Comparison of ENCODE assay signal across 31 mouse cellular contexts in the genomic region with DNA sequence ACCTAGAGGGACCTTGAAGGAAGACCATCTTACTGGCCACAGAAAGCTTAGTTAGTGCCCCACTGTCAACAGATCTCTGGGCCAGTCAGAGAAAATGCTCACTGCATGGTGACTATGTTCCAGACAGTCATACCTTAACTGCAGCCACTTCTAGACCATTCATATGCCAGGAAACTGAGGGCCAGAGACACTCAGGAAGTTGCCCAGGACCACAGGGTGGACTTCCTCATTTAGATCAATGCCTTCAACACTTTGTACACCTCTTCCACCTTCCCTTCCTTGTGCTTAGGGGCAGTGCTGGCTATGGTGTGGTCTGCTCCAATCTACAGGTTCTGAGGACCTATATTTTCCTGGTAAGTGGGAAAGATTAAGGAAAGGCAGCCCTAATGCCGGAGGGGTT. TPM values are rescaled to one million over a fixed set of nuclear protein-coding genes. Genes with fewer than 3 reads are reported as not detected.
A peak's percentile ranks its signal among the peaks of the same experiment; 100 is the strongest.
DNase-seq lines count a peak whose midpoint lies in the region; ATAC-seq and TF ChIP-seq lines count a peak whose summit lies in the region.
"Had no signal": no experiment of that assay in that cellular context is flagged by ENCODE, and none has a peak within 500 bp of the region (broad histone marks: within the 10 kb centered on the region; RNA-seq: fewer than 3 reads in every experiment).

No protein-coding gene starts in this region.

- no peaks in the 10 kb centered on the region for H3K9me3 ChIP-seq in intestine, postnatal 0 days (ENCODE audit: control insufficient read depth)
- H3K9me3 ChIP-seq: embryonic facial prominence, embryonic 10.5 days; embryonic facial prominence, embryonic 12.5 days; forebrain, embryonic 13.5 days; forebrain, embryonic 15.5 days; G1E had no signal

- no peak for TF ChIP-seq POLR2A in bone marrow, adult 2 months (IDR thresholded peaks at IDR 0.05; ENCODE audit: borderline replicate concordance, control insufficient read depth, low read depth, low read length)

- WGBS in bone marrow, adult 2 months = 79% methylated on average over 1 of the region's 1 CpGs
- WGBS in intestine, postnatal 0 days = 89% methylated on average over 1 of the region's 1 CpGs

- H3K27me3 ChIP-seq in intestine, postnatal 0 days (replicated peaks; ENCODE audit: control insufficient read depth, insufficient read depth, low read length) = no peaks in the 10 kb centered on the region
- H3K27me3 ChIP-seq: CH12.LX; embryonic facial prominence, embryonic 12.5 days; forebrain, embryonic 13.5 days; forebrain, embryonic 15.5 days; Patski had no signal

- no peak overlapping the region for H3K9ac ChIP-seq in intestine, postnatal 0 days (ENCODE audit: low read depth, low read length)
- H3K9ac ChIP-seq: embryonic facial prominence, embryonic 12.5 days; forebrain, embryonic 13.5 days; forebrain, embryonic 15.5 days; forebrain, postnatal 0 days had no signal

- no peaks in the 10 kb centered on the region; the same call in 1 of the 2 replicates for H3K36me3 ChIP-seq in intestine, postnatal 0 days (ENCODE audit: control insufficient read depth, insufficient read depth)
- H3K36me3 ChIP-seq: embryonic facial prominence, embryonic 10.5 days; embryonic facial prominence, embryonic 12.5 days; forebrain, embryonic 15.5 days had no signal

- TF ChIP-seq CTCF in bone marrow, adult 2 months (IDR thresholded peaks at IDR 0.05; ENCODE audit: control insufficient read depth, insufficient read depth, low read length) = no peak
- TF ChIP-seq CTCF in intestine, postnatal 0 days (IDR thresholded peaks at IDR 0.05; ENCODE audit: low read depth) = no peak

- H3K4me1 ChIP-seq in bone marrow, adult 2 months (ENCODE audit: control insufficient read depth, insufficient read depth, low read length) = peaks cover 9% of the 10 kb centered on the region
- H3K4me1 ChIP-seq in intestine, postnatal 0 days (replicated peaks; ENCODE audit: control insufficient read depth, insufficient read depth, low read length) = no peaks in the 10 kb centered on the region

- H3K4me3 ChIP-seq in bone marrow, adult 2 months (replicated peaks; ENCODE audit: control insufficient read depth, low read depth, low read length) = no peak overlapping the region
- no peak overlapping the region for H3K4me3 ChIP-seq in intestine, postnatal 0 days (ENCODE audit: low read depth, low read length)
- H3K4me3 ChIP-seq: embryonic facial prominence, embryonic 10.5 days; embryonic facial prominence, embryonic 12.5 days; forebrain, embryonic 13.5 days; forebrain, embryonic 15.5 days had no signal

- DNase-seq in adrenal gland, postnatal 4 days (ENCODE audit: low spot score in 2 of 2) = no peak
- no peak for DNase-seq in left cerebral cortex, postnatal 14 days (ENCODE audit: low spot score in 2 of 2)
- no peak for DNase-seq in kidney, postnatal 14 days
- DNase-seq: adrenal gland, adult 8-10 months; adrenal gland, postnatal 14 days; adrenal gland, postnatal 36 days; B cell, adult 2 months; cerebellum, adult 11 months; cerebellum, adult 18-20 months; cerebellum, adult 8-10 months; cerebellum, adult 9-11 months; cerebellum, postnatal 14 days; cerebellum, postnatal 36 days; forebrain, postnatal 0 days had no signal

- no peak overlapping the region for H3K4me2 ChIP-seq in intestine, postnatal 0 days (replicated peaks; ENCODE audit: low read depth)
- H3K4me2 ChIP-seq: embryonic facial prominence, embryonic 12.5 days; forebrain, embryonic 13.5 days; forebrain, embryonic 15.5 days had no signal

- H3K27ac ChIP-seq in bone marrow, adult 2 months (ENCODE audit: control insufficient read depth, insufficient read depth, low read depth, low read length, poor library complexity) = peak overlapping the region; percentile 11; the same call in 1 of the 2 replicates
- H3K27ac ChIP-seq in intestine, postnatal 0 days (ENCODE audit: low read depth, low read length) = no peak overlapping the region
- H3K27ac ChIP-seq: embryonic facial prominence, embryonic 10.5 days; embryonic facial prominence, embryonic 12.5 days; forebrain, embryonic 13.5 days; forebrain, embryonic 15.5 days had no signal

- intact Hi-C loops in left cerebral cortex, postnatal 14 days (cut with DNase I) = no loop called here

- ATAC-seq in granulocyte monocyte progenitor cell, adult 5-6 weeks (replicated peaks; ENCODE audit: poor library complexity, severe bottlenecking) = peak; percentile 73
- ATAC-seq in megakaryocyte, adult 5-6 weeks (ENCODE audit: poor library complexity, severe bottlenecking) = peak; percentile 77
- ATAC-seq in intestine, postnatal 0 days = no peak
- ATAC-seq: activated CD4-positive, CD25-positive, alpha-beta regulatory T cell, adult 4 months; CD4-positive, CD25-positive, alpha-beta regulatory T cell, adult 4 months; forebrain, embryonic 13.5 days; forebrain, embryonic 15.5 days; forebrain, postnatal 0 days; Patski had no signal

RNA-seq across cellular contexts. Expression of a gene that starts 43.3 kb away (rescaled TPM):
- polyA plus RNA-seq in bone marrow, adult 2 months (2011; ENCODE audit: insufficient read depth, insufficient read length, low replicate concordance, missing spikeins) = not detected in 2 replicates
- total RNA-seq in granulocyte monocyte progenitor cell, adult 5-6 weeks (2014; fragmentation: Nextera tagmentation) = not detected in 2 replicates
- not detected in 2 replicates for total RNA-seq in granulocyte monocyte progenitor cell, adult 5-6 weeks (2017)
- total RNA-seq in megakaryocyte, adult 5-6 weeks (2015) = not detected in 2 replicates
- total RNA-seq in megakaryocyte, adult 5-6 weeks (2017) = not detected in 2 replicates
- polyA plus RNA-seq in intestine, postnatal 0 days (2015; fragmentation: Nextera tagmentation; extraction: Ambion mirVana) = not detected in 2 replicates
- not detected for total RNA-seq in adrenal gland, postnatal 4 days (2021)
- total RNA-seq in left cerebral cortex, postnatal 14 days (2021) = not detected
- total RNA-seq: adrenal gland, adult 18-20 months; adrenal gland, adult 8-10 months; adrenal gland, postnatal 14 days; adrenal gland, postnatal 36 days; CH12.LX; forebrain, postnatal 0 days had no signal
- polyA plus RNA-seq: activated CD4-positive, CD25-positive, alpha-beta regulatory T cell, adult 4 months; CD4-positive, CD25-positive, alpha-beta regulatory T cell, adult 4 months; cortical plate, adult 2 months; embryonic facial prominence, embryonic 10.5 days; embryonic facial prominence, embryonic 12.5 days; embryonic facial prominence, embryonic 14.5 days; forebrain, embryonic 11.5 days; forebrain, embryonic 13.5 days; forebrain, embryonic 15.5 days; forebrain, postnatal 0 days; G1E; Patski had no signal
